Mouse (Mus musculus) hindbrain, embryonic 10.5 days (tissue): ENCODE measurements at regions not wholly inside any gene's neighbourhood (a gene's known extent, or its start where the extent isn't known, plus 50 kb on each side); places are given as distances from the start of the nearest gene placed in this dataset.
A peak's percentile ranks its signal among the peaks of the same experiment; 100 is the strongest.
"Not testable (repeated sequence)": the region's sequence is repeated elsewhere in the genome, so short reads cannot be mapped to it uniquely, and the experiment has no call there.

Experiments used
- DNase-seq: peaks from one replicate; pipeline ENCODE4 v3.0.0-alpha.2; 2017; ENCODE audit warnings: low spot score
- H3K27ac ChIP-seq: fragments of 300-500 bp; sonication (generic); 2 replicates; pipeline ENCODE4 v1.5.1; 2016; ENCODE audit warnings: mild to moderate bottlenecking, moderate library complexity
- H3K27me3 ChIP-seq: fragments of 300-500 bp; sonication (generic); 2 replicates; pipeline ENCODE4 v1.6.1; 2016; ENCODE audit warnings: mild to moderate bottlenecking; ENCODE audit not compliant: poor library complexity, insufficient read depth, severe bottlenecking
- H3K36me3 ChIP-seq: fragments of 300-500 bp; sonication (generic); 2 replicates; pipeline ENCODE4 v1.6.1; 2016; ENCODE audit warnings: mild to moderate bottlenecking, moderate library complexity
- H3K4me1 ChIP-seq: fragments of 300-500 bp; sonication (generic); replicated peaks from 2 replicates; pipeline ENCODE4 v1.6.1; 2016; ENCODE audit warnings: mild to moderate bottlenecking
- H3K4me3 ChIP-seq: fragments of 300-500 bp; sonication (generic); 2 replicates; pipeline ENCODE4 v1.5.1; 2016; ENCODE audit warnings: mild to moderate bottlenecking, moderate library complexity
- H3K9me3 ChIP-seq: fragments of 300-500 bp; sonication (generic); 2 replicates; pipeline ENCODE4 v1.6.1; 2016; ENCODE audit warnings: mild to moderate bottlenecking, moderate library complexity
- WGBS: fragments of 180-500 bp; shearing (Covaris S2); methylation state at CpG from one replicate; pipeline ENCODE4 v1.1.7; 2016; 5-methylcytosine and 5-hydroxymethylcytosine counted together

DNA sequence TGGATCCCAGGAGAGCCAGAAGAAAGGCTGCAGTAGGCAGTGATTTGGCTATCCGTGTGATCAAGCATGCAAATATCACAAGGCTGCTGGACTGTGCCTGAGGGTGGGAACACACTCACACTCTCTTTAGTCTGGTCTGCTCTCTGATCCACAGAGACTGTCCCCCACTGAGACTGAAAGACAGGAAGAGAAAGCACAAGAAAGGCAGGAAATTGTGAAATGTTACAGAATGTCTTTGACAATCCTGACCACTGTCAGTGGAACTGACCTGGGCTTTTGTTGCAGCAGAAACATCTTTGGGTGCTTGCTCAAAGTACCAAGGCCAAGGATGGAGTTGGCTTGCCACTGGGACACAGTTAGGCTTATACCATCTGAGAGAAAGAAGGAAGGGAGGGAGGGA lies 52.3 kb upstream of the Gpd2 start:
- no peaks in the 10 kb centered on the region for H3K36me3 ChIP-seq
- peak overlapping the region; percentile 45; the same call in 1 of the 2 replicates for H3K27ac ChIP-seq
- DNase-seq: peak; percentile 6
- no peaks in the 10 kb centered on the region for H3K9me3 ChIP-seq
- WGBS: 0% methylated on average over 1 of the region's 1 CpGs
- H3K4me1 ChIP-seq: peaks cover 10% of the 10 kb centered on the region
- H3K27me3 ChIP-seq: no peaks in the 10 kb centered on the region
- no peak overlapping the region for H3K4me3 ChIP-seq

DNA sequence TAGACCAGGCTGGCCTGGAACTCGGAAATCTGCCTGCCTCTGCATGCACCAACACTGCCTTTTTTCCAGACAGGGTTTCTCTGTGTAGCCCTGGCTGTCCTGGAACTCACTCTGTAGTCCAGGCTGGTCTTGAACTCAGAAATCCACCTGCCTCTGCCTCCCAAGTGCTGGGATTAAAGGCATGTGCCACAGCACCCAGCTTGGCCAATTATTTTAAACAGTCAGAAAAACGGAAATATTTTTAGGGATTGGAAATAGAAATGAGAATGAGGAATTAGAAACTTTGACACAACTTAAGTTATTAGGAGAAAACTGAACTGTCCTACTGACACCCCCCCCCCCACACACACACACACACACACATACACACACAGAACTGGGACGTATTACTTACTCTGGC lies 54.3 kb upstream of the Gpd2 start:
- H3K27me3 ChIP-seq, DNase-seq: not testable (repeated sequence)

DNA sequence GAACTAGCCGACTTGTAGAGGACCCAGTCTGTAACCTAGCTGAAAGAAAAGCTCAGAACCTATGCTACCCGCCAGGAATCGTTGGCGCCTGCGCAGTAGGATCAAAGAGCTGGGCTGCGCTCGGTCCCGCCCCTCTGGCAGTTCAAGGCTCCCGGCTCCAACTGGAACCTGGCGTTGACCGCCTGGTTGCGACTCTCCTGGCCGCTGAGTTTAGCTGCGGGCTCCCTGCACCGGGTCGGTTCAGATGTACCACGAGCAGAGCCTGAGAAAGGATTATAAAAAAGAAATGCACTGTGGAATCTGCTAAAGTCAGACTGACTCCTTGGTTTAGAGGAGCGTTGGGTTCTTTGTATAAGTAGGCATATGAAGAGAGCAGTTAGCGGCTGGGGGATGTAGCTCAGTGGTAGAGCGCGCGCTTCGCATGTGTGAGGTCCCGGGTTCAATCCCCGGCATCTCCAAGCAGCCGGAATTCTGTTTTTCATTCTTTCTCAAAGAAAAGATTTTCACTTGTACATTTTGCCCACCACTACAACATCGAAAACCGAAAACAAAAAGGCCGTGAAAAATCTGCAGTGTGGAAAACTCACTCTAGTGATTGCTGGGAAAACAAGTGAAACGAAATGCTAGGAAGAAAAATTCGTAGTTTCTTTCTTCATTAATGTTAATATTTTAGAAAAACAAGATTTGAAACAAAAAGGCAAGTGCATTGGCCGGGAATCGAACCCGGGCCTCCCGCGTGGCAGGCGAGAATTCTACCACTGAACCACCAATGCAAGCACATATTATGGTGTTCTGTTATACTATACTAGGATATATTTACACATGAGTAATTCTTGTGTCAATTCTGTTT lies 55.5 kb upstream of the Gpd2 start:
- Histone ChIP-seq H3K9me3 (no peaks in the 10 kb centered on the region), H3K4me1 (peaks cover 10% of the 10 kb centered on the region), H3K36me3 (no peaks in the 10 kb centered on the region), H3K27ac (peak overlapping the region; percentile 94), H3K4me3 (peak overlapping the region; percentile 67), H3K27me3 (no peaks in the 10 kb centered on the region)
- under 1% methylated on average over 37 of the region's 37 CpGs for WGBS
- peak; percentile 95 for DNase-seq

More for the DNA sequence above, 54.3 kb upstream of the Gpd2 start:
- not testable (repeated sequence) for H3K9me3 ChIP-seq, H3K4me3 ChIP-seq, H3K4me1 ChIP-seq, H3K36me3 ChIP-seq, H3K27ac ChIP-seq
- 78% methylated on average over 3 of the region's 3 CpGs for WGBS

DNA sequence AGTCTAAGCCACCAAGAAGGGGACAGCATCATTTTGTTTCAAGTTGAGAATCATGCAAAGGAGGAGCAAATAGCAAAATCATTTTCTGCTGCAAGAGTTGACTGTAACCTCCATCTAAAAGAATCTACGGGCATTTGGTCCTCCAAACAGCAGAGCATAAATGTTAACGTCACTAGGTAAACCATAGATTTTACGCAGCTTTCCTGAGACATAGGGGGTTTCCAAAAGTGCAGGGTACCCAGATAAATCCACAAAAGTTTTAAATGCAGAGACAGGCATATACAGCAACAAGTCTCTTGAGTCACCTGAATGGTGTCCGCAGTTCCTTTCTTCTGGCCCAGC lies 56.1 kb upstream of the Gpd2 start:
- Histone ChIP-seq H3K4me1 (peaks cover 10% of the 10 kb centered on the region), H3K9me3 (no peaks in the 10 kb centered on the region), H3K27me3 (no peaks in the 10 kb centered on the region), H3K27ac (peak overlapping the region; percentile 94), H3K4me3 (peak overlapping the region; percentile 67), H3K36me3 (no peaks in the 10 kb centered on the region)
- no peak for DNase-seq
- WGBS: 22% methylated on average over 4 of the region's 4 CpGs

DNA sequence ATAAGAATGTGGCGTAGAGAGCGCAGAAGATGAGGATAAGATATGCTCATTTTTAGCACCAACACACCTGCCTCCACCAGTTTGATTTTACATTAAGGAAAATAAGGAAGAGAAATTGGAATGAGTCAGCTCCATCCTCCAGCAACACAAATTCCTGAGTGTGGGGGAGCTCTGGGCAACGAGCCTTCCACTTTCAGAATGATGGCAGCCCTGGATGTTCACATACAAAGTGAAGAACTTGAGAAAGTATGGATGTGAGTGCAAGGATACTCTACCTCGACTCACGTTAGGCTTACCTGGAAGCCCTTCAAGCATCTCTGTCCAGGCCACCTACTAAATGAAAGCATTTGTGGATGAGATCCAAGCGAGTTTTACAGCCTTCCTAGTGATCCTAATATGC lies 54.3 kb upstream of the Nr4a2 start:
- DNase-seq: no peak
- peaks cover 3% of the 10 kb centered on the region; the same call in 1 of the 2 replicates for H3K4me1 ChIP-seq
- H3K4me3 ChIP-seq: no peak overlapping the region
- no peak overlapping the region for H3K27ac ChIP-seq
- 88% methylated on average over 6 of the region's 6 CpGs for WGBS
- no peaks in the 10 kb centered on the region for H3K9me3 ChIP-seq
- H3K27me3 ChIP-seq: no peaks in the 10 kb centered on the region
- H3K36me3 ChIP-seq: no peaks in the 10 kb centered on the region

DNA sequence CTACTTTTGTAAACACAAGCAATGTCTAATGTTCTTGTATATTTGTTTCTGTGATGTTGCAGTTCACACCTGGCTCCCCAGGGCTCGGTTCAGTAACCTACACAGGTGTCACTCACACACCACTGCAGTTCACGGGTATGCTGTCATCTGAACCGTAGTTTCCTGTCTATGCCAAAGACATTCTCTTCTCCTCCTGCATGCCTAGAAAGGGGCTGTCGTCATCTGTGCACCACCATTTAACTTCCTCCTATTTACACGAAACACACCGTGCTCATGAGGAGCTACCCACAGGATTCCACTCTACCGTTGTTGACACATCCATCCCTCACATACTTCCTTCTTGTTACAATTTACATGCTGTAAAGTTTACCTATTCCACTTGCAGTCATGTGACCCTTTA lies 52.7 kb upstream of the Nr4a2 start:
- 89% methylated on average over 7 of the region's 7 CpGs for WGBS
- no peak overlapping the region for H3K4me3 ChIP-seq

DNA sequence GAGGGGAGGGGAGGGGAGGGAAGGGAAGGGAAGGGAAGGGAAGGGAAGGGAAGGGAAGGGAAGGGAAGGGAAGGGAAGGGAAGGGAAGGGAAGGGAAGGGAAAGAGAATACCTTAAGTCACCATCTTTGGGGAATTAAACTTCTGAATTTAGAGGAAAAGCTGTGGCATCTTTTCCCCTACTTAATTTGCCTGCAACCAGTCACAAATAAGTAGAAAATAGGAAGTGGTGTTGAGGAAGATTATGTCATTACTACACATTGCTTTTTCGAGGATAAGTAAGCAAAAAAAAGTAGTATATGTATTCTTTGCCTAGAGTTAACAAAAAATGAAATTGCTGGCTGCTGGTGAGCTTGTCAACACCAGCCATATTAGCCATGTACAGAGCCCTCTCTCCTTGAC lies 51.4 kb upstream of the Nr4a2 start:
- no peaks in the 10 kb centered on the region for H3K27me3 ChIP-seq

More for the DNA sequence above, 52.7 kb upstream of the Nr4a2 start:
- Histone ChIP-seq H3K27ac (no peak overlapping the region), H3K9me3 (no peaks in the 10 kb centered on the region), H3K27me3 (no peaks in the 10 kb centered on the region), H3K4me1 (peaks cover 3% of the 10 kb centered on the region; the same call in 1 of the 2 replicates), H3K36me3 (no peaks in the 10 kb centered on the region)
- DNase-seq: no peak

More for the DNA sequence above, 51.4 kb upstream of the Nr4a2 start:
- Histone ChIP-seq H3K4me3 (no peak overlapping the region), H3K27ac (no peak overlapping the region), H3K4me1 (no peaks in the 10 kb centered on the region), H3K9me3 (no peaks in the 10 kb centered on the region), H3K36me3 (no peaks in the 10 kb centered on the region)
- DNase-seq: no peak
- WGBS: 73% methylated on average over 1 of the region's 1 CpGs
